In genomic region chr10:62189910-62190309, GRCm38 (mm10) we compare ENCODE assay signal across 13 mouse cellular contexts. TPM values are rescaled to one million over a fixed set of nuclear protein-coding genes. Genes with fewer than 3 reads are reported as not detected.
DNase-seq lines count a peak whose midpoint lies in the region; ATAC-seq and TF ChIP-seq lines count a peak whose summit lies in the region.
"Had no signal": no experiment of that assay in that cellular context is flagged by ENCODE, and none has a peak within 500 bp of the region (broad histone marks: within the 10 kb centered on the region; RNA-seq: fewer than 3 reads in every experiment).

No protein-coding gene starts in this region.

- H3K36me3 ChIP-seq in midbrain, embryonic 10.5 days: no peaks in the 10 kb centered on the region
- no peaks in the 10 kb centered on the region for H3K36me3 ChIP-seq in midbrain, embryonic 13.5 days
- H3K36me3 ChIP-seq in stomach, postnatal 0 days (ENCODE audit: control insufficient read depth, insufficient read depth, low read length): no peaks in the 10 kb centered on the region; the same call in 1 of the 2 replicates
- no peaks in the 10 kb centered on the region for H3K36me3 ChIP-seq in midbrain, embryonic 15.5 days (replicated peaks)
- H3K36me3 ChIP-seq: hindbrain, embryonic 12.5 days had no signal

- no peak for TF ChIP-seq CTCF in stomach, postnatal 0 days (IDR thresholded peaks at IDR 0.05; ENCODE audit: low read depth)

- no peaks in the 10 kb centered on the region for H3K27me3 ChIP-seq in midbrain, embryonic 10.5 days (ENCODE audit: low read depth, poor library complexity, severe bottlenecking)
- 0 out of 2 replicates have a peak, but pooled peaks cover 9% of the 10 kb centered on the region for H3K27me3 ChIP-seq in midbrain, embryonic 13.5 days
- H3K27me3 ChIP-seq in stomach, postnatal 0 days (ENCODE audit: control insufficient read depth, insufficient read depth, low read length): no peaks in the 10 kb centered on the region
- H3K27me3 ChIP-seq in midbrain, embryonic 15.5 days (replicated peaks): peaks cover 8% of the 10 kb centered on the region; the same call in 1 of the 2 replicates

- H3K9ac ChIP-seq in midbrain, embryonic 13.5 days (replicated peaks): no peak overlapping the region
- no peak overlapping the region for H3K9ac ChIP-seq in stomach, postnatal 0 days (ENCODE audit: low read length)
- no peak overlapping the region for H3K9ac ChIP-seq in midbrain, embryonic 15.5 days
- H3K9ac ChIP-seq: hindbrain, embryonic 12.5 days had no signal

- peak overlapping the region; percentile 2; the same call in 1 of the 2 replicates for H3K27ac ChIP-seq in midbrain, embryonic 10.5 days (replicated peaks)
- H3K27ac ChIP-seq in midbrain, embryonic 13.5 days: no peak overlapping the region
- peak overlapping the region; percentile 49; the same call in 1 of the 2 replicates for H3K27ac ChIP-seq in stomach, postnatal 0 days (replicated peaks)
- no peak overlapping the region for H3K27ac ChIP-seq in midbrain, embryonic 15.5 days
- H3K27ac ChIP-seq: hindbrain, embryonic 12.5 days; left cerebral cortex, adult 2 months; macrophage had no signal

- no peaks in the 10 kb centered on the region for H3K9me3 ChIP-seq in midbrain, embryonic 10.5 days (replicated peaks)
- no peaks in the 10 kb centered on the region for H3K9me3 ChIP-seq in midbrain, embryonic 13.5 days
- H3K9me3 ChIP-seq in stomach, postnatal 0 days (ENCODE audit: control insufficient read depth, low read length): no peaks in the 10 kb centered on the region
- no peaks in the 10 kb centered on the region for H3K9me3 ChIP-seq in midbrain, embryonic 15.5 days
- H3K9me3 ChIP-seq: hindbrain, embryonic 12.5 days had no signal

- no peak for DNase-seq in midbrain, embryonic 10.5 days (ENCODE audit: low spot score)
- DNase-seq in lung, adult 18-20 months: peak; percentile 72 to 83
- peak; percentile 15 for DNase-seq in stomach, postnatal 0 days (ENCODE audit: low spot score)
- DNase-seq in adrenal gland, adult 8-10 months: no peak

- H3K4me3 ChIP-seq in midbrain, embryonic 10.5 days: no peak overlapping the region
- no peak overlapping the region for H3K4me3 ChIP-seq in midbrain, embryonic 13.5 days (replicated peaks)
- no peak overlapping the region for H3K4me3 ChIP-seq in stomach, postnatal 0 days (ENCODE audit: low read depth, low read length)
- H3K4me3 ChIP-seq in midbrain, embryonic 15.5 days: no peak overlapping the region
- H3K4me3 ChIP-seq: hindbrain, embryonic 12.5 days; left cerebral cortex, adult 2 months had no signal

- TF ChIP-seq EP300 in stomach, postnatal 0 days (optimal IDR thresholded peaks at IDR 0.05): no peak

- no peak for ATAC-seq in midbrain, embryonic 13.5 days
- peak; percentile 15; the same call in 1 of the 2 replicates for ATAC-seq in common myeloid progenitor, adult 5-6 weeks (replicated peaks; ENCODE audit: low read depth, poor library complexity, severe bottlenecking)
- no peak for ATAC-seq in stomach, postnatal 0 days (ENCODE audit: low FRiP score, low TSS enrichment)
- no peak for ATAC-seq in inflammation-experienced regulatory T-cells, adult 6 months
- no peak for ATAC-seq in midbrain, embryonic 15.5 days (replicated peaks)

- peaks cover under 1% of the 10 kb centered on the region; the same call in 1 of the 2 replicates for H3K4me1 ChIP-seq in midbrain, embryonic 10.5 days
- 0 out of 2 replicates have a peak, but pooled peaks cover 5% of the 10 kb centered on the region for H3K4me1 ChIP-seq in midbrain, embryonic 13.5 days (replicated peaks)
- H3K4me1 ChIP-seq in stomach, postnatal 0 days (replicated peaks; ENCODE audit: control insufficient read depth, insufficient read depth): peaks cover 3% of the 10 kb centered on the region; the same call in 1 of the 2 replicates
- 0 out of 2 replicates have a peak, but pooled peaks cover 2% of the 10 kb centered on the region for H3K4me1 ChIP-seq in midbrain, embryonic 15.5 days

- WGBS in midbrain, embryonic 10.5 days: 76% methylated on average over 4 of the region's 4 CpGs
- WGBS in midbrain, embryonic 13.5 days: 87% methylated on average over 4 of the region's 4 CpGs
- 81% methylated on average over 4 of the region's 4 CpGs for WGBS in stomach, postnatal 0 days
- 86% methylated on average over 4 of the region's 4 CpGs for WGBS in midbrain, embryonic 15.5 days

- no peak overlapping the region for H3K4me2 ChIP-seq in midbrain, embryonic 13.5 days (replicated peaks)
- H3K4me2 ChIP-seq in stomach, postnatal 0 days (replicated peaks; ENCODE audit: low read depth): no peak overlapping the region
- no peak overlapping the region for H3K4me2 ChIP-seq in midbrain, embryonic 15.5 days
- H3K4me2 ChIP-seq: hindbrain, embryonic 12.5 days had no signal

RNA-seq across cellular contexts. Expression of gene Tspan15, which starts 41.1 kb away (rescaled TPM):
- polyA plus RNA-seq in midbrain, embryonic 10.5 days (2016; fragmentation: Nextera tagmentation; extraction: Ambion mirVana): 16.1 and 18.9 TPM in 2 replicates
- polyA plus RNA-seq in midbrain, embryonic 13.5 days (2015; fragmentation: Nextera tagmentation; extraction: Ambion mirVana): 15.0 and 18.7 TPM in 2 replicates
- total RNA-seq in common myeloid progenitor, adult 5-6 weeks (2017): 0.32 and 3.6 TPM in 2 replicates
- 97.4 and 112 TPM in 2 replicates for polyA plus RNA-seq in stomach, postnatal 0 days (2015; fragmentation: Nextera tagmentation; extraction: Ambion mirVana)
- polyA plus RNA-seq in inflammation-experienced regulatory T-cells, adult 6 months (2017; shearing (Covaris generic)): not detected
- polyA plus RNA-seq in midbrain, embryonic 15.5 days (2015; fragmentation: Nextera tagmentation; extraction: Ambion mirVana): 21.1 and 23.4 TPM in 2 replicates
- total RNA-seq in adrenal gland, adult 8-10 months (2022): 10 to 100 TPM; 17.5 to 29.9 (median 21.7) TPM
- polyA plus RNA-seq: macrophage had no signal

RNA-seq across cellular contexts. Expression of gene Fam241b, which starts 46.2 kb away (rescaled TPM):
- 19.3 and 23.4 TPM in 2 replicates for polyA plus RNA-seq in midbrain, embryonic 10.5 days (2016; fragmentation: Nextera tagmentation; extraction: Ambion mirVana)
- polyA plus RNA-seq in midbrain, embryonic 13.5 days (2015; fragmentation: Nextera tagmentation; extraction: Ambion mirVana): 110 and 118 TPM in 2 replicates
- total RNA-seq in common myeloid progenitor, adult 5-6 weeks (2017): 1.1 TPM in 1 of 2 replicates, not detected in the other
- 30.6 and 33.4 TPM in 2 replicates for polyA plus RNA-seq in stomach, postnatal 0 days (2015; fragmentation: Nextera tagmentation; extraction: Ambion mirVana)
- 1 to 10 TPM; 2.8 to 5.2 (median 3.6) TPM for polyA plus RNA-seq in inflammation-experienced regulatory T-cells, adult 6 months (2017; shearing (Covaris generic))
- polyA plus RNA-seq in midbrain, embryonic 15.5 days (2015; fragmentation: Nextera tagmentation; extraction: Ambion mirVana): 194 and 204 TPM in 2 replicates
- total RNA-seq in adrenal gland, adult 8-10 months (2022): 10 to 100 TPM in 2 of 4 experiments, 1 to 10 TPM in 2; 5.6 to 11.7 (median 8.7) TPM
- polyA plus RNA-seq: macrophage had no signal

RNA-seq across cellular contexts. Expression of gene Neurog3, which starts 57.0 kb away (rescaled TPM):
- 0.89 and 0.90 TPM in 2 replicates for polyA plus RNA-seq in midbrain, embryonic 10.5 days (2016; fragmentation: Nextera tagmentation; extraction: Ambion mirVana)
- polyA plus RNA-seq in midbrain, embryonic 13.5 days (2015; fragmentation: Nextera tagmentation; extraction: Ambion mirVana): 0.48 and 0.65 TPM in 2 replicates
- total RNA-seq in common myeloid progenitor, adult 5-6 weeks (2017): not detected in 2 replicates
- 0.79 and 1.2 TPM in 2 replicates for polyA plus RNA-seq in stomach, postnatal 0 days (2015; fragmentation: Nextera tagmentation; extraction: Ambion mirVana)
- polyA plus RNA-seq in inflammation-experienced regulatory T-cells, adult 6 months (2017; shearing (Covaris generic)): not detected
- polyA plus RNA-seq in midbrain, embryonic 15.5 days (2015; fragmentation: Nextera tagmentation; extraction: Ambion mirVana): 0.13 and 0.19 TPM in 2 replicates
- total RNA-seq in adrenal gland, adult 8-10 months (2022): not detected
- total RNA-seq: gastrocnemius, adult 18-20 months; left cerebral cortex, adult 2 months had no signal
- polyA plus RNA-seq: embryonic facial prominence, embryonic 14.5 days; macrophage had no signal

Comparison
In these comparisons a context has a peak if more than half of its experiments do, and no peak if none do; other contexts are left out.
1. H3K27ac ChIP-seq: peak in midbrain, embryonic 10.5 days (single experiment) and stomach, postnatal 0 days (single experiment); none in midbrain, embryonic 13.5 days (single experiment) and midbrain, embryonic 15.5 days (single experiment).
2. DNase-seq: peak in lung, adult 18-20 months (2 of 2) and stomach, postnatal 0 days (single experiment); none in midbrain, embryonic 10.5 days (single experiment) and adrenal gland, adult 8-10 months (single experiment).
3. RNA of gene Tspan15, which starts 41.1 kb away (polyA plus RNA-seq): 97.4 to 112 TPM in stomach, postnatal 0 days, 21.1 to 23.4 TPM in midbrain, embryonic 15.5 days, 16.1 to 18.9 TPM in midbrain, embryonic 10.5 days and 15.0 to 18.7 TPM in midbrain, embryonic 13.5 days; not detected in inflammation-experienced regulatory T-cells, adult 6 months; every median in the first group is over 10 times any median in the second.